Mouse (Mus musculus) lung, postnatal 0 days (tissue): ENCODE measurements at regions not wholly inside any gene's neighbourhood (a gene's known extent, or its start where the extent isn't known, plus 50 kb on each side); places are given as distances from the start of the nearest gene placed in this dataset.
A peak's percentile ranks its signal among the peaks of the same experiment; 100 is the strongest.

Experiments used
- ATAC-seq: fragments of 200-750 bp; cut with Nextera tagmentation; 2 replicates; pipeline ENCODE4 v1.8.0; 2017; ENCODE audit warnings: moderate library complexity
- DNase-seq: peaks from one replicate; pipeline ENCODE4 v3.0.0-alpha.2; 2016; ENCODE audit warnings: low spot score
- H3K27ac ChIP-seq: fragments of 300-500 bp; sonication (generic); 2 replicates; pipeline ENCODE4 v1.5.1; 2014; ENCODE audit warnings: antibody characterized with exemption, mild to moderate bottlenecking, low read length, mixed read lengths
- H3K27me3 ChIP-seq: fragments of 300-500 bp; sonication (generic); replicated peaks from 2 replicates; pipeline ENCODE4 v1.6.1; 2014; ENCODE audit warnings: low read length, mixed read lengths; ENCODE audit not compliant: insufficient read depth
- H3K36me3 ChIP-seq: fragments of 300-500 bp; sonication (generic); 2 replicates; pipeline ENCODE4 v1.6.1; 2014; ENCODE audit warnings: low read length, mixed read lengths; ENCODE audit not compliant: insufficient read depth
- H3K4me1 ChIP-seq: fragments of 300-500 bp; sonication (generic); 2 replicates; pipeline ENCODE4 v1.6.1; 2014; ENCODE audit warnings: antibody characterized with exemption, low read depth, low read length, mixed read lengths; ENCODE audit not compliant: insufficient read depth
- H3K4me2 ChIP-seq: fragments of 300-500 bp; sonication (generic); replicated peaks from 2 replicates; pipeline ENCODE4 v1.6.1; 2014; ENCODE audit warnings: low read depth, mild to moderate bottlenecking, low read length, moderate library complexity, mixed read lengths
- H3K4me3 ChIP-seq: fragments of 300-500 bp; sonication (generic); 2 replicates; pipeline ENCODE4 v1.5.1; 2014; ENCODE audit warnings: low read depth, low read length
- H3K9ac ChIP-seq: fragments of 300-500 bp; sonication (generic); replicated peaks from 2 replicates; pipeline ENCODE4 v1.6.1; 2014; ENCODE audit warnings: low read depth, mild to moderate bottlenecking
- H3K9me3 ChIP-seq: fragments of 300-500 bp; sonication (generic); 2 replicates; pipeline ENCODE4 v1.6.1; 2016; ENCODE audit warnings: low read length, mixed read lengths
- CTCF ChIP-seq: IDR thresholded peaks from 2 replicates; pipeline ENCODE4 v1.5.1; 2016; ENCODE audit warnings: antibody characterized with exemption, mild to moderate bottlenecking
- EP300 ChIP-seq: IDR thresholded peaks from 2 replicates; pipeline ENCODE4 v1.6.1; 2016; ENCODE audit warnings: antibody characterized with exemption, mild to moderate bottlenecking, control low read depth
- WGBS: fragments of 180-500 bp; shearing (Covaris S2); extraction: QIAGEN DNeasy Blood & Tissue Kit; methylation state at CpG from one replicate; pipeline ENCODE4 v1.1.7; 2014; 5-methylcytosine and 5-hydroxymethylcytosine counted together

DNA sequence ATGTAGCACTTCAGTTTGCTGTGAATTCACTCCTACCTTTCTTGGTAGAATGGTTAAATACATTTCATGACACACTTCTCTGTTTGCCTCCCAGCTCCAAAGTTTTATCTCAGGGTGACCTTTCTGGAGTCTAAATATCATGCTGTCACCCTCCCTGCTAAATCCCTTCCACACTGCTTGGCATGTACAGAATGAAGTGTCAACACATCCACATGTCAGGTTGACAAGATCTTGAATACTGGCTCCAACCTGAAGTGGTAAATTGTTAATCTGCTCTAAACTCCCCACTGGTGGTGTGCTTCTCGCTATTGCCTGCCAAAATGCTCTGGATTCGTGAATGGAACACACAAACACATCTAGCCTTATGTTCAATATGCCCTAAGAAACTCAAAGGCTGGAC lies 451.9 kb upstream of the Gm26657 start:
- Histone ChIP-seq H3K27ac (no peak overlapping the region), H3K36me3 (no peaks in the 10 kb centered on the region), H3K9ac (no peak overlapping the region), H3K4me2 (no peak overlapping the region), H3K9me3 (no peaks in the 10 kb centered on the region), H3K27me3 (no peaks in the 10 kb centered on the region), H3K4me1 (no peaks in the 10 kb centered on the region), H3K4me3 (no peak overlapping the region)
- no peak for ATAC-seq
- TF ChIP-seq EP300 (no peak), CTCF (no peak)
- no peak for DNase-seq
- 74% methylated on average over 2 of the region's 2 CpGs for WGBS

DNA sequence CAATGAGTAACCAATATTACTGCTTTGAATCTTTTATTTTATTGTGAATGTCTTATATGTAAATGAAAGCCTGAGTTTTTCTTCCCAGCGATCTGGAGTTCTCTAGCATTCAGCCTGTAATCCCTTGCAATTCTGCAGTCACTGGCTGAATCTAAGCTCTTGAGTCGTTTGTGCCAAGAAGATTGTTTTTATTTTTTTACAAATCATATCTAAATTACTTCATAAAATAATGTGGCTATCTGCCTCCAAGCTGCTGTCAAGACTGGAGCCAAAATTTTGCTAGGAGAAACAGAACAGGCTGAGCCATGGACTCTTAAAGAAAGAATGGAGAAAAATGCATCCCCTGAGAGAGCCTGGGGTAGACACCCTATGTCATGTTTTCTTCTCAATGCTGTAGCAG lies 455.4 kb upstream of the Gm26657 start:
- no peak for TF ChIP-seq EP300
- no peak for TF ChIP-seq CTCF
- Histone ChIP-seq H3K4me2 (no peak overlapping the region), H3K4me3 (no peak overlapping the region), H3K27ac (no peak overlapping the region), H3K27me3 (no peaks in the 10 kb centered on the region), H3K9me3 (no peaks in the 10 kb centered on the region), H3K9ac (no peak overlapping the region), H3K4me1 (no peaks in the 10 kb centered on the region), H3K36me3 (no peaks in the 10 kb centered on the region)
- ATAC-seq (no peak), DNase-seq (peak; percentile 46)
- WGBS, result 43% methylated on average over 2 of the region's 2 CpGs

DNA sequence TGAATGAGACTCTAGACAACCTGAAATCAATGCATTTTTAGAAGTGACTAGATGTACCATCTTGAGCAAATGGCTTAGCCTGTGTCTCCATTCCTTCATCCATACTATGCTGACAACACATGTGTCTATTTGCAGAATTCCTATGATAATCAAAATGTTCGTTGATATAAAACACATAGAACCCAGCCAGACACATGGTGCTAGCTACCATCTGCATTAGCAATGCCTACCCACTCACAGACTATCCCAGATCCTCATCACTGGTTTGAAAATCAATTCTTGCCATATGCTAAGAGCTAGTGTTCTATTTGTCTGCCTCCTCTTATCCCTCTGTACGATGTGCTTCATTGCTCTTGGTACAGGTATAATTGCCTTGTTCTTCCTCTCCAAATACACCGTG lies 464.0 kb upstream of the Gm26657 start:
- Histone ChIP-seq H3K9me3 (no peaks in the 10 kb centered on the region), H3K4me1 (no peaks in the 10 kb centered on the region), H3K27ac (no peak overlapping the region), H3K27me3 (no peaks in the 10 kb centered on the region), H3K4me2 (no peak overlapping the region), H3K36me3 (no peaks in the 10 kb centered on the region), H3K4me3 (no peak overlapping the region), H3K9ac (no peak overlapping the region)
- ATAC-seq (no peak), DNase-seq (no peak)
- WGBS, result 85% methylated on average over 3 of the region's 3 CpGs
- no peak for TF ChIP-seq EP300
- TF ChIP-seq CTCF, result no peak

DNA sequence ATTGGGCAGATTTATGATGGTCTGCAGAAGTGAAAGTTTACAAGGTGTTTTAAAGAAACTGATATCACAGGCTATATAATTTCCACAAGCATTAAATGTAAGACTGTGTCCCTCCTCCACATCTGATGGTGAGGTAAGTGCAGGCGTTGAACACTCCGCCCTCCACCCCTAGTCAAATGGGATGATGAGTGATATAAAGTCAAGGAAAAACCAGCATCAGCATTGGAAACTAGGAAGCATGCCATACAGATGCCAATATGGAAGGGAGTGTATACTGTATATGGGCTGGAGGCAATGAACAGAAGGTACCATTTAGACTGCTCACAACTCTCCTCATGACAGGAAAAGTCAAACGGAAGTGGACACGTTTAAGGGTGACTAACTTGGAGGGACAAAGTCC lies 468.5 kb upstream of the Gm26657 start:
- TF ChIP-seq EP300 (no peak), CTCF (no peak)
- H3K36me3 ChIP-seq, result no peaks in the 10 kb centered on the region
- H3K4me3 ChIP-seq, result no peak overlapping the region
- H3K27ac ChIP-seq, result no peak overlapping the region
- H3K9ac ChIP-seq, result no peak overlapping the region
- H3K27me3 ChIP-seq, result no peaks in the 10 kb centered on the region
- H3K4me2 ChIP-seq, result no peak overlapping the region
- no peaks in the 10 kb centered on the region for H3K9me3 ChIP-seq
- H3K4me1 ChIP-seq, result no peaks in the 10 kb centered on the region
- WGBS, result 85% methylated on average over 4 of the region's 4 CpGs
- DNase-seq (no peak), ATAC-seq (no peak)

DNA sequence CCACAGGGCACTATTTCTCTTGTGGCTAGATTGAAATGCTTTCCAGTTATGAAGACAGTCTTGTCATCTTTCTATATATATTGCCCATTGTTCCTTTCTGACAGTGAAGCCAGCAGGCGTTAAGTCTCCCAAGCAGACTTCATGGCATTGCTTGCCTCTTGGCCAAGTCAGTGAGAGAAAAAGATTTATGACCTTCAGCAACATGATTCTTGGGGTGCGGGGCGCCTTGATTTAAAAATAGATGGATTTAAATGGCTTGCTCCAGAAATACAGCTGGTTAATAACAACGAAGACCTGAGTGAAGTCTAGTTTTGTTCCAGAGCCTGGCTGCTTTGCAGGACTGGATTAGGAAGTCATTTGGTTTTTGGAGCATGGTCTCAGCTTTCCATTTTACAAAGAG lies 475.2 kb upstream of the Gm26657 start:
- no peak overlapping the region for H3K4me3 ChIP-seq
- TF ChIP-seq EP300, result no peak
- no peak for TF ChIP-seq CTCF
- no peak overlapping the region for H3K4me2 ChIP-seq
- H3K36me3 ChIP-seq, result no peaks in the 10 kb centered on the region
- no peak overlapping the region for H3K27ac ChIP-seq
- no peaks in the 10 kb centered on the region for H3K4me1 ChIP-seq
- no peaks in the 10 kb centered on the region for H3K27me3 ChIP-seq
- no peak for ATAC-seq
- H3K9ac ChIP-seq, result no peak overlapping the region
- WGBS, result 54% methylated on average over 4 of the region's 4 CpGs
- no peaks in the 10 kb centered on the region for H3K9me3 ChIP-seq
- DNase-seq, result no peak

DNA sequence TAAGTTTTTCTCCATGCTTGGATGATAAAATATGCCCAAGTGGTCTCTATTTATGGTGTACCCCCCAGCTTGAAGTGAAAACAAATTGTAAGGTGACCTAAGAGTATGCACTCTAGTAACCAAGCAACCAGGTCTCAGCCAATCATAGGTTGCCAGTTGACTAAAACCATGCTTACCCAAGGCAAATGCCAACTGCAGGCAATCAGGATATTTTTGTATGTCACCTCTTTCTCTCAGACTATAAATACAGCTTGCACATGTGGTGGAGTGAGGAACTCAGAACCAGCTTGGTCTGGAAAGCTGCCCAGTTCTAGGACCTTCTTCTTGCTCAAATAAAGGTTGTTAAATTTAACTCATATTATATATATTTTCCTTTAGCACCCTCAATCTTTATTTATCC lies 476.0 kb upstream of the Gm26657 start:
- Histone ChIP-seq H3K27ac (no peak overlapping the region), H3K9me3 (no peaks in the 10 kb centered on the region), H3K9ac (no peak overlapping the region), H3K4me3 (no peak overlapping the region), H3K4me2 (no peak overlapping the region), H3K36me3 (no peaks in the 10 kb centered on the region), H3K27me3 (no peaks in the 10 kb centered on the region), H3K4me1 (no peaks in the 10 kb centered on the region)
- ATAC-seq, result no peak
- no peak for TF ChIP-seq CTCF
- no peak for TF ChIP-seq EP300
- no peak for DNase-seq

DNA sequence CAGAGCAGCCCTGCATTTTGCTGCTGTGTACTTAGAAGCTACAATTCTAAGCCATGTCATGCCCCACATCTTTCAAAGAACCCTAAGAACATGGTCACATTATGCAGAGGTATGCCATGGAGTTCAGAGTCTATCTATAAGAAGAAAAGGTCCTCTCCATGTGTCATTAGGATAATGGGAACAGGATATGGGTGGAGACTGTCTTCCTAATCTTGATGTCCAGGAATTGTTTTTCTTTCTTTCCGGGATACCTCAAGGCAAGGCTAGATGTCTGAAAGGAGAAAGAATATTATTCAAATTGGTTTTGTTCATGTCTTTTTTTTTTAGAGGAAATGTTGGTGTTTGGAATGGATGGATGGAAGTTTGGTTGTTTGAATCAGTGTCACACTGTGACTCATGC lies 477.3 kb upstream of the Gm26657 start:
- WGBS, result 53% methylated on average over 1 of the region's 1 CpGs
- H3K27ac ChIP-seq, result no peak overlapping the region
- H3K36me3 ChIP-seq, result no peaks in the 10 kb centered on the region
- no peaks in the 10 kb centered on the region for H3K27me3 ChIP-seq
- no peak overlapping the region for H3K4me2 ChIP-seq
- no peaks in the 10 kb centered on the region for H3K4me1 ChIP-seq
- H3K9ac ChIP-seq, result no peak overlapping the region
- TF ChIP-seq CTCF (no peak), EP300 (peak; percentile 93)
- DNase-seq, result peak; percentile 44
- no peak overlapping the region for H3K4me3 ChIP-seq
- peak; percentile 56; the same call in 1 of the 2 replicates for ATAC-seq
- H3K9me3 ChIP-seq, result no peaks in the 10 kb centered on the region
